Mouse (Mus musculus) kidney, embryonic 14.5 days (tissue): ENCODE data around the gene Rps6ka2. TPM values are rescaled to one million over a fixed set of nuclear protein-coding genes. Genes with fewer than 3 reads are reported as not detected.

Source experiments
- ATAC-seq: fragments of 200-750 bp; cut with Nextera tagmentation; 2 replicates; pipeline ENCODE4 v1.8.0; 2017; ENCODE audit warnings: moderate number of reproducible peaks, mild to moderate bottlenecking, moderate TSS enrichment, moderate library complexity; ENCODE audit not compliant: low FRiP score, low TSS enrichment
- H3K27ac ChIP-seq: fragments of 300-500 bp; sonication (generic); 2 replicates; pipeline ENCODE4 v1.5.1; 2014; ENCODE audit warnings: low read depth, mild to moderate bottlenecking, low read length, moderate library complexity, mixed read lengths
- H3K27me3 ChIP-seq: fragments of 300-500 bp; sonication (generic); 2 replicates; pipeline ENCODE4 v1.6.1; 2014; ENCODE audit warnings: mild to moderate bottlenecking, low read length; ENCODE audit not compliant: control insufficient read depth, insufficient read depth
- H3K36me3 ChIP-seq: fragments of 300-500 bp; sonication (generic); 2 replicates; pipeline ENCODE4 v1.6.1; 2014; ENCODE audit warnings: low read length, mixed read lengths; ENCODE audit not compliant: control insufficient read depth, insufficient read depth
- H3K4me1 ChIP-seq: fragments of 300-500 bp; sonication (generic); 2 replicates; pipeline ENCODE4 v1.6.1; 2014; ENCODE audit warnings: low read length, mixed read lengths; ENCODE audit not compliant: control insufficient read depth, insufficient read depth
- H3K4me2 ChIP-seq: fragments of 300-500 bp; sonication (generic); replicated peaks from 2 replicates; pipeline ENCODE4 v1.6.1; 2014; ENCODE audit warnings: low read depth, mild to moderate bottlenecking, low read length
- H3K4me3 ChIP-seq: fragments of 300-500 bp; sonication (generic); 2 replicates; pipeline ENCODE4 v1.5.1; 2014; ENCODE audit warnings: mild to moderate bottlenecking, low read length
- H3K9ac ChIP-seq: fragments of 300-500 bp; sonication (generic); 2 replicates; pipeline ENCODE4 v1.6.1; 2014; ENCODE audit warnings: low read depth, mild to moderate bottlenecking, low read length, moderate library complexity
- H3K9me3 ChIP-seq: fragments of 300-500 bp; sonication (generic); 2 replicates; pipeline ENCODE4 v1.6.1; 2016; ENCODE audit warnings: low read length; ENCODE audit not compliant: control insufficient read depth
- WGBS: fragments of 180-500 bp; shearing (Covaris S2); extraction: QIAGEN DNeasy Blood & Tissue Kit; methylation state at CpG from one replicate; pipeline ENCODE4 v1.1.7; 2014; 5-methylcytosine and 5-hydroxymethylcytosine counted together
- polyA plus RNA-seq: library from polyadenylated mRNA; unstranded; fragments of >200 nt; fragmentation: Nextera tagmentation; extraction: Ambion mirVana; gene quantifications from 2 replicates; pipeline ENCODE4 v1.2.1, GENCODE M21; 2014

Rps6ka2 gene
- polyA plus RNA-seq, 1 experiment from 2014 or later, result 30.7 TPM

GRCm38 (mm10) chr17:7165524-7165923 lies 4.4 kb upstream of the Rps6ka2 start:
- no peak overlapping the region for H3K4me2 ChIP-seq
- no peaks in the 10 kb centered on the region for H3K36me3 ChIP-seq
- H3K27me3 ChIP-seq, result no peaks in the 10 kb centered on the region
- no peak overlapping the region for H3K9ac ChIP-seq
- H3K4me3 ChIP-seq, result no peak overlapping the region
- no peak overlapping the region for H3K27ac ChIP-seq
- peaks cover 12% of the 10 kb centered on the region; the same call in 1 of the 2 replicates for H3K4me1 ChIP-seq
- WGBS, result 93% methylated on average over 7 of the region's 7 CpGs
- ATAC-seq, result no peak
- no peaks in the 10 kb centered on the region for H3K9me3 ChIP-seq

- Histone ChIP-seq H3K9ac (peak overlapping the region; percentile 32), H3K4me3 (peak overlapping the region; percentile 37), H3K4me1 (peaks cover 12% of the 10 kb centered on the region; the same call in 1 of the 2 replicates), H3K27ac (peak overlapping the region; percentile 90), H3K9me3 (no peaks in the 10 kb centered on the region), H3K27me3 (no peaks in the 10 kb centered on the region), H3K4me2 (peak overlapping the region; percentile 70), H3K36me3 (no peaks in the 10 kb centered on the region)
- peak; percentile 54 for ATAC-seq
- 10% methylated on average over 15 of the region's 15 CpGs for WGBS
These were observed 821 bp upstream of the Rps6ka2 start for GRCm38 (mm10) chr17:7168961-7169626.

GRCm38 (mm10) chr17:7170304-7171295 lies 685 bp downstream of the Rps6ka2 start:
- Histone ChIP-seq H3K9me3 (no peaks in the 10 kb centered on the region), H3K36me3 (no peaks in the 10 kb centered on the region), H3K9ac (peak overlapping the region; percentile 80), H3K4me2 (peak overlapping the region; percentile 90), H3K4me3 (peak overlapping the region; percentile 88), H3K4me1 (peaks cover 12% of the 10 kb centered on the region; the same call in 1 of the 2 replicates), H3K27me3 (no peaks in the 10 kb centered on the region), H3K27ac (peak overlapping the region; percentile 78)
- ATAC-seq, result peak; percentile 28
- WGBS, result 1% methylated on average over 43 of the region's 43 CpGs

GRCm38 (mm10) chr17:7173331-7174028 lies 3.6 kb downstream of the Rps6ka2 start:
- Histone ChIP-seq H3K36me3 (no peaks in the 10 kb centered on the region), H3K4me3 (no peak overlapping the region), H3K4me1 (peaks cover 9% of the 10 kb centered on the region; the same call in 1 of the 2 replicates), H3K27me3 (no peaks in the 10 kb centered on the region), H3K4me2 (no peak overlapping the region), H3K9me3 (no peaks in the 10 kb centered on the region), H3K27ac (no peak overlapping the region), H3K9ac (no peak overlapping the region)
- WGBS, result 35% methylated on average over 15 of the region's 15 CpGs
- ATAC-seq, result no peak

GRCm38 (mm10) chr17:7175293-7175692 lies 5.4 kb downstream of the Rps6ka2 start:
- H3K36me3 ChIP-seq, result no peaks in the 10 kb centered on the region
- H3K9ac ChIP-seq, result no peak overlapping the region
- 74% methylated on average over 1 of the region's 1 CpGs for WGBS
- H3K9me3 ChIP-seq, result no peaks in the 10 kb centered on the region
- H3K27ac ChIP-seq, result no peak overlapping the region
- H3K4me3 ChIP-seq, result no peak overlapping the region
- no peak overlapping the region for H3K4me2 ChIP-seq
- H3K4me1 ChIP-seq, result no peaks in the 10 kb centered on the region
- no peak for ATAC-seq
- H3K27me3 ChIP-seq, result no peaks in the 10 kb centered on the region

GRCm38 (mm10) chr17:7176394-7176793 lies 6.5 kb downstream of the Rps6ka2 start:
- ATAC-seq, result no peak
- Histone ChIP-seq H3K4me3 (no peak overlapping the region), H3K9ac (no peak overlapping the region), H3K4me2 (no peak overlapping the region), H3K4me1 (no peaks in the 10 kb centered on the region), H3K36me3 (no peaks in the 10 kb centered on the region), H3K9me3 (no peaks in the 10 kb centered on the region), H3K27me3 (no peaks in the 10 kb centered on the region), H3K27ac (no peak overlapping the region)
- WGBS, result 14% methylated on average over 2 of the region's 2 CpGs

- Histone ChIP-seq H3K4me3 (no peak overlapping the region), H3K9ac (no peak overlapping the region), H3K4me1 (0 out of 2 replicates have a peak, but pooled peaks cover 3% of the 10 kb centered on the region), H3K4me2 (no peak overlapping the region), H3K27ac (no peak overlapping the region), H3K9me3 (no peaks in the 10 kb centered on the region), H3K27me3 (no peaks in the 10 kb centered on the region), H3K36me3 (no peaks in the 10 kb centered on the region)
- no peak for ATAC-seq
- 86% methylated on average over 6 of the region's 6 CpGs for WGBS
These were observed 8.3 kb downstream of the Rps6ka2 start for GRCm38 (mm10) chr17:7178196-7178595.

GRCm38 (mm10) chr17:7182187-7182586 lies 12.3 kb downstream of the Rps6ka2 start:
- Histone ChIP-seq H3K27ac (no peak overlapping the region), H3K36me3 (no peaks in the 10 kb centered on the region), H3K9me3 (no peaks in the 10 kb centered on the region), H3K4me3 (no peak overlapping the region), H3K9ac (no peak overlapping the region), H3K27me3 (no peaks in the 10 kb centered on the region), H3K4me1 (peaks cover 3% of the 10 kb centered on the region; the same call in 1 of the 2 replicates), H3K4me2 (no peak overlapping the region)
- ATAC-seq, result no peak
- 57% methylated on average over 9 of the region's 9 CpGs for WGBS
